Mouse (Mus musculus) stomach, postnatal 0 days (tissue): ENCODE results near the gene Dop1b.

Experiments
- CTCF ChIP-seq: IDR thresholded peaks from 2 replicates; pipeline ENCODE4 v1.5.1; 2016; ENCODE audit warnings: antibody characterized with exemption, low read depth, mild to moderate bottlenecking, moderate library complexity
- EP300 ChIP-seq: optimal IDR thresholded peaks from 2 replicates; pipeline ENCODE3; 2016; ENCODE audit warnings: antibody characterized with exemption

- no peak for TF ChIP-seq CTCF
- TF ChIP-seq EP300, result no peak
Measured at GRCm38 (mm10) chr16:93712966-93713365, 1.3 kb downstream of the Dop1b start.
